Mouse (Mus musculus) stomach, embryonic 16.5 days (tissue): ENCODE data around the gene Arhgap9. TPM values are rescaled to one million over a fixed set of nuclear protein-coding genes. Genes with fewer than 3 reads are reported as not detected.
A peak's percentile ranks its signal among the peaks of the same experiment; 100 is the strongest.

Experiments used
- ATAC-seq: fragments of 200-750 bp; cut with Nextera tagmentation; 2 replicates; pipeline ENCODE4 v1.8.0; 2017; ENCODE audit warnings: moderate number of reproducible peaks, moderate TSS enrichment; ENCODE audit not compliant: insufficient read depth, low FRiP score
- H3K27ac ChIP-seq: fragments of 300-500 bp; sonication (generic); 2 replicates; pipeline ENCODE4 v1.5.1; 2014; ENCODE audit warnings: low read length
- H3K27me3 ChIP-seq: fragments of 300-500 bp; sonication (generic); 2 replicates; pipeline ENCODE4 v1.6.1; 2014; ENCODE audit warnings: low read length, control low read depth, mixed read lengths; ENCODE audit not compliant: control insufficient read depth, insufficient read depth
- H3K36me3 ChIP-seq: fragments of 300-500 bp; sonication (generic); 2 replicates; pipeline ENCODE4 v1.6.1; 2014; ENCODE audit warnings: low read length; ENCODE audit not compliant: control insufficient read depth, insufficient read depth
- H3K4me1 ChIP-seq: fragments of 300-500 bp; sonication (generic); 2 replicates; pipeline ENCODE4 v1.6.1; 2014; ENCODE audit warnings: low read length, control low read depth, mixed read lengths; ENCODE audit not compliant: control insufficient read depth, insufficient read depth
- H3K4me2 ChIP-seq: fragments of 300-500 bp; sonication (generic); 2 replicates; pipeline ENCODE4 v1.6.1; 2014; ENCODE audit warnings: low read depth, low read length, mixed read lengths
- H3K4me3 ChIP-seq: fragments of 300-500 bp; sonication (generic); replicated peaks from 2 replicates; pipeline ENCODE4 v1.5.1; 2014; ENCODE audit warnings: mild to moderate bottlenecking, low read length
- H3K9ac ChIP-seq: fragments of 300-500 bp; sonication (generic); 2 replicates; pipeline ENCODE4 v1.6.1; 2014; ENCODE audit warnings: low read length
- H3K9me3 ChIP-seq: fragments of 300-500 bp; sonication (generic); replicated peaks from 2 replicates; pipeline ENCODE4 v1.6.1; 2016; ENCODE audit warnings: low read length, control low read depth; ENCODE audit not compliant: control insufficient read depth
- WGBS: fragments of 180-500 bp; shearing (Covaris S2); extraction: QIAGEN DNeasy Blood & Tissue Kit; methylation state at CpG from one replicate; pipeline ENCODE4 v1.1.7; 2014; 5-methylcytosine and 5-hydroxymethylcytosine counted together
- polyA plus RNA-seq: library from polyadenylated mRNA; unstranded; fragments of >200 nt; fragmentation: Nextera tagmentation; extraction: Ambion mirVana; gene quantifications from 2 replicates; pipeline ENCODE4 v1.2.1, GENCODE M21; 2015

Gene Arhgap9
- polyA plus RNA-seq, 1 experiment from 2014 or later: 6.6 TPM

DNA sequence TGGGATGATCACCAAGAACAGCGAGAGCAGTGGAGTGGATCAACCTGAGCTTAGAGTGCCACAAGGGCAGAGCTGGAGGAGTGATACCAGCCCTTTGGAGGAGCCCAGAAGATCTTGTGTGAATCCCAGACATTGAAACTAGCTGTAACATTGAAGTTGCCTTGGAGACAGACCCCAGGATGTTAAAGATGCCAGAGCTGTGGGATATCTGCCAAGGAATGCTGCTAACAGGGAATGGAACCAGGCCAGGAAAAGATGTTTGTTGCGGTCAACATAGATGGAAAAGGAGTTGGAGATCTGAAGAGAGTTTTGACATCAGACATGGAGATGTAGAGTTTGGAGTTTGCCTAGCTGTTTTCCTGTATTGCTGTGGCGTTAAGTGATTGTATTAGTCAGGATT is 24.4 kb downstream of the Arhgap9 start:
- Histone ChIP-seq H3K4me3 (no peak overlapping the region), H3K9ac (no peak overlapping the region), H3K9me3 (no peaks in the 10 kb centered on the region), H3K4me2 (no peak overlapping the region), H3K4me1 (peaks cover 5% of the 10 kb centered on the region; the same call in 1 of the 2 replicates), H3K36me3 (no peaks in the 10 kb centered on the region), H3K27ac (no peak overlapping the region), H3K27me3 (no peaks in the 10 kb centered on the region)
- WGBS: 78% methylated on average over 3 of the region's 3 CpGs
- no peak for ATAC-seq

DNA sequence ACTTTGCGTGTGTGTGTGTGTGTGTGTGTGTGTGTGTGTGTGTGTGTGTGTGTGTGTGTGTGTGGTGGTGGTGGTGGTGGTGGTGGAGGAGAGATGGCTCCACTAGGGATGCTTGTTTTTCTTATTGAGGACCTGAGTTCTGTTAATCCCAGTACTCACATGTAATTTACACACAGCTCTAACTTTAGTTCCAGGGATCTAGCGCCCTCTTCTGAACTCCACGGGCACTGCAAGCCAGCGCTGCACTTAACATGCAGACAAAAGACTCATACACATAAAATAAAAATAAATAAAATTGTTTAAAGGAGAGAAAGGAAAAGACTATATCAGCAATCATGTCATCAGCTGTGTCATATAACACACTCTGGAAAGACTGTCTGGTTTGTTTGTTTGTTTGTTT is 27.2 kb downstream of the Arhgap9 start:
- Histone ChIP-seq H3K9me3 (no peaks in the 10 kb centered on the region), H3K4me1 (peaks cover 5% of the 10 kb centered on the region; the same call in 1 of the 2 replicates), H3K36me3 (no peaks in the 10 kb centered on the region), H3K4me3 (no peak overlapping the region), H3K9ac (no peak overlapping the region), H3K4me2 (no peak overlapping the region), H3K27me3 (no peaks in the 10 kb centered on the region), H3K27ac (no peak overlapping the region)
- no peak for ATAC-seq
- WGBS: 69% methylated on average over 4 of the region's 4 CpGs

DNA sequence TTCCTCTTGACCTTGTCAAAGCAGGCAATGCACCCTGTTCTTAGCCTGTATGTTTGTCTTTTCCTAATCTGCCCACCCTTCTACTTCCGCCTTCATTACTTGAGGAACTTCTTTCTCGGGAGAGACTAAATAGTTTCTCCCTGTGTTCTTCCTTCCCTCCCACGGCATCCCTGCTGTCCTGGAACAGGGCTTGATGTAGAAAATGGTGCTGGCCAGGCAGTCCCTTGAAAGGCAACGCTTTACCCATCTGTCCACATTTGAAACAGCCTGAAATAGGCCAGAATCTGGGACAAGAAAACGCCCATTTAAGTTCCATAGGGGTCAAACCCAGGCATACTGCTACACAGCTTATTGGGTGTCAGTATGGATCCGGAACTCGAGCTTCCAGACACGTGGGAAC is 28.0 kb downstream of the Arhgap9 start:
- Histone ChIP-seq H3K27me3 (no peaks in the 10 kb centered on the region), H3K4me1 (peaks cover 5% of the 10 kb centered on the region; the same call in 1 of the 2 replicates), H3K4me3 (no peak overlapping the region), H3K9me3 (no peaks in the 10 kb centered on the region), H3K36me3 (no peaks in the 10 kb centered on the region), H3K9ac (no peak overlapping the region), H3K27ac (no peak overlapping the region), H3K4me2 (no peak overlapping the region)
- ATAC-seq: no peak
- 71% methylated on average over 8 of the region's 8 CpGs for WGBS

DNA sequence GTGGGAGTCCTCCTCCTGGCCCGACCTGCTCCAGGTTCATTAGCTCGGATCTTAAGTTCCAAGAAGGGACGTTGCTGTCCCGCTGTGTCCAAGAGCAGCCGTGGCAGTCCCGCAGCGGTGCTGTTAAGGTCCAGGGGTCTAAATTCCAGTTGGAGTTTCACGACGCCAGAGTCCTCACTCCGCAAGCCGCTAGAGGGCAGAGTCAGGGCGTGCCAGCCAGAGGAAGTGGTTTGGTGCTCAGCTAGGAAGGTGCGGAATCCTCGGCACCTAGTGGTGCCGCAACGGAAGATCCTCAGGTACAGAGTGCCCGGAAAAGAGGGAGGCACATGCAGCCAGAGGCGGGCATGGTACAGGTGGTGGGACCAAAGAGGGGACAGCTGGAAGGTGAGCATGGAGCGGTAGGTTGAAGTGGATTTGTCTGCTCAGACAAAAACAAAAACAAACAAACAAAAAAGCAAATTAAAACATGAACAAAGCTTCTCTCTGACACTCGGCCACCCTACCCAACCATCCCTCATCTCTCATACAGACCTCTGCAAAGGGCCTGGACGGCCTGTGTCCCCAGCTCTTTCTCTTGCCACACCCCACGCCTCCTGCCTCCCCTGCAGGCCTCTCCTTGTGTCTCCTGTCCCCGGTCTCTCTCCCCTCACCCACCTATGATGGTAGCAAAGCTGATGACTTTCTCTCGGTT is 29.0 kb downstream of the Arhgap9 start:
- WGBS: 10% methylated on average over 24 of the region's 24 CpGs
- ATAC-seq: peak; percentile 76; the same call in 1 of the 2 replicates
- H3K27me3 ChIP-seq: no peaks in the 10 kb centered on the region
- H3K9me3 ChIP-seq: no peaks in the 10 kb centered on the region
- H3K4me1 ChIP-seq: peaks cover 5% of the 10 kb centered on the region; the same call in 1 of the 2 replicates
- H3K9ac ChIP-seq: peak overlapping the region; percentile 66
- no peak overlapping the region for H3K27ac ChIP-seq
- no peaks in the 10 kb centered on the region for H3K36me3 ChIP-seq
- H3K4me2 ChIP-seq: peak overlapping the region; percentile 56
- peak overlapping the region; percentile 28 for H3K4me3 ChIP-seq

DNA sequence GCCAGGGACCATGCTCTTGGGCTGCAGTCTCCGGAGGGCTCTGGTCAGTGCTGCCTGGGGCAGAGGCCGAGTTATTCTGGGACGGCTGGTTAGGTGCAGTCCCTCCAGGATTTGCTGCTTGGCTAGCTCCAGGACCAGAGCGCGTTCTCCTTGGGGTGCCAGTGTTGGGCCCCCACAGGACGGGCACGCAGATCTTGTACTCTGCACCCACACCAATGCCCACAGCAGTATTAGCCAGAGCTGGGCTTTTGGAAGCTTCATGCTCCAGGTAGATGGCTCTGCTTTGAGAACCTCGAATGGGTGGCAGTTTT is 29.5 kb downstream of the Arhgap9 start:
- H3K4me3 ChIP-seq: no peak overlapping the region
- H3K27ac ChIP-seq: no peak overlapping the region
- 80% methylated on average over 8 of the region's 8 CpGs for WGBS
- peak overlapping the region; percentile 44; the same call in 1 of the 2 replicates for H3K9ac ChIP-seq
- no peak for ATAC-seq
- H3K27me3 ChIP-seq: no peaks in the 10 kb centered on the region
- H3K36me3 ChIP-seq: no peaks in the 10 kb centered on the region
- H3K4me2 ChIP-seq: no peak overlapping the region
- peaks cover 5% of the 10 kb centered on the region; the same call in 1 of the 2 replicates for H3K4me1 ChIP-seq
- no peaks in the 10 kb centered on the region for H3K9me3 ChIP-seq

DNA sequence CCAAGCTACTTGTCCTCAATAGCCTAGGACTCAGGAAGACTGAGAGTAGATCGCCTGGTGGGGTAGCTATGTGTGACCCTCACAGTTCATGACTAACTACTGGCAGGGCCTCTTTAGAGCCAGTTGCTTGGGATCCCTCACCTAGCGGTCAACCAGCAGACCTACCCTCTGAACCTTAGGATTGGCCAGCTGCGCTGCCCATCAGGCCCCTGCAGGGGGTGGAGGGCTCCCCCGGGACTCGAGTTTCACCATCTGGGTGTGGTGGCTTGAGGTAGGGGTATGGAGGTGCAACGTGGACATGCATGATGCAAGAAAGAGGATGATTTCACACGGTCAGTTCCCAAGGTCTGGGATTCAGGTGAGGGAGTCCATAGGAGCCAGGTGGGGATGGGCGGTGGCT is 30.0 kb downstream of the Arhgap9 start:
- WGBS: 66% methylated on average over 8 of the region's 8 CpGs
- no peak for ATAC-seq
- peaks cover 5% of the 10 kb centered on the region; the same call in 1 of the 2 replicates for H3K4me1 ChIP-seq
- H3K27ac ChIP-seq: no peak overlapping the region
- H3K4me2 ChIP-seq: no peak overlapping the region
- H3K9me3 ChIP-seq: no peaks in the 10 kb centered on the region
- H3K9ac ChIP-seq: no peak overlapping the region
- no peak overlapping the region for H3K4me3 ChIP-seq
- no peaks in the 10 kb centered on the region for H3K36me3 ChIP-seq
- no peaks in the 10 kb centered on the region for H3K27me3 ChIP-seq

DNA sequence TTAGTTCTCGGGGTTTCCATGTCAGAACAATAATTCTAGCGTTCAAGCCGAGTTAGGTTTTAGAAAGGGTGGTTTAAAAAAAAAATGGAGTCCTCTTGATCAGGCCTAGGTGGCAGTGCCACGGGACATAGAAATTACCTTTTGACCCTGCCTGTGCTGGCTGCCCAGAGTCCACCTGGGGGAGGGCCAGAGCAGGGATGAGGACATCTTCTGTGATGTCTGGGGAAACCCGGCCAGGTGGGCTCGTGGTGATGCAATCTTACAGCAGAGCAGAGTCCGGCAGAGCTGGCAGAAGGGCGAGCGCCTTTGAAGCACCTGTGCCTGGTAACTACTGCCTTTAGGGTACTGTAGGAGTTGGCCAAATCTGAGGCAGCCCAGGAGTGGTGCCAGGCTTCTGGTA is 30.4 kb downstream of the Arhgap9 start:
- Histone ChIP-seq H3K27me3 (no peaks in the 10 kb centered on the region), H3K4me3 (no peak overlapping the region), H3K9me3 (no peaks in the 10 kb centered on the region), H3K4me1 (peaks cover 5% of the 10 kb centered on the region; the same call in 1 of the 2 replicates), H3K27ac (no peak overlapping the region), H3K36me3 (no peaks in the 10 kb centered on the region), H3K4me2 (no peak overlapping the region), H3K9ac (no peak overlapping the region)
- WGBS: 80% methylated on average over 9 of the region's 9 CpGs
- ATAC-seq: no peak

DNA sequence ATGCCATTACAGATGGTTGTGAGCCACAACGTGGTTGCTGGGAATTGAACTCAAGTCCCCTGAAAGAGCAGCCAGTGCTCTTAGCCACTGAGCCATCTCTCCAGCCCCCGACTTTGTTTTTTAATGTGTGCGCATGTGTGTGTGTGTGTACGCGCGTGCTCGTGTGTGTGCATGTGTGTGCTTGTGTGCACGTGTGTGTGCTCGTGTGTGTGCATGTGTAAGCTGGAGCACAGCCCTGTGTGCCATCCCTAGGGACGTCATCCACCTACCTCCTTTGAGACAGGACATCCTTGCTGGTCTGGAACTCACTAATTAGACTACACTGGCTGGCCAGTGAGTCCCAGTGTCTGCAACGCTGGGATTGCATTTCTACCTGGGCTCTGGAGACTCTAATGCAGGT is 31.0 kb downstream of the Arhgap9 start:
- Histone ChIP-seq H3K27ac (no peak overlapping the region), H3K9ac (no peak overlapping the region), H3K36me3 (no peaks in the 10 kb centered on the region), H3K4me2 (no peak overlapping the region), H3K9me3 (no peaks in the 10 kb centered on the region), H3K4me1 (peaks cover 5% of the 10 kb centered on the region; the same call in 1 of the 2 replicates), H3K4me3 (no peak overlapping the region), H3K27me3 (no peaks in the 10 kb centered on the region)
- ATAC-seq: no peak
- 85% methylated on average over 11 of the region's 11 CpGs for WGBS

DNA sequence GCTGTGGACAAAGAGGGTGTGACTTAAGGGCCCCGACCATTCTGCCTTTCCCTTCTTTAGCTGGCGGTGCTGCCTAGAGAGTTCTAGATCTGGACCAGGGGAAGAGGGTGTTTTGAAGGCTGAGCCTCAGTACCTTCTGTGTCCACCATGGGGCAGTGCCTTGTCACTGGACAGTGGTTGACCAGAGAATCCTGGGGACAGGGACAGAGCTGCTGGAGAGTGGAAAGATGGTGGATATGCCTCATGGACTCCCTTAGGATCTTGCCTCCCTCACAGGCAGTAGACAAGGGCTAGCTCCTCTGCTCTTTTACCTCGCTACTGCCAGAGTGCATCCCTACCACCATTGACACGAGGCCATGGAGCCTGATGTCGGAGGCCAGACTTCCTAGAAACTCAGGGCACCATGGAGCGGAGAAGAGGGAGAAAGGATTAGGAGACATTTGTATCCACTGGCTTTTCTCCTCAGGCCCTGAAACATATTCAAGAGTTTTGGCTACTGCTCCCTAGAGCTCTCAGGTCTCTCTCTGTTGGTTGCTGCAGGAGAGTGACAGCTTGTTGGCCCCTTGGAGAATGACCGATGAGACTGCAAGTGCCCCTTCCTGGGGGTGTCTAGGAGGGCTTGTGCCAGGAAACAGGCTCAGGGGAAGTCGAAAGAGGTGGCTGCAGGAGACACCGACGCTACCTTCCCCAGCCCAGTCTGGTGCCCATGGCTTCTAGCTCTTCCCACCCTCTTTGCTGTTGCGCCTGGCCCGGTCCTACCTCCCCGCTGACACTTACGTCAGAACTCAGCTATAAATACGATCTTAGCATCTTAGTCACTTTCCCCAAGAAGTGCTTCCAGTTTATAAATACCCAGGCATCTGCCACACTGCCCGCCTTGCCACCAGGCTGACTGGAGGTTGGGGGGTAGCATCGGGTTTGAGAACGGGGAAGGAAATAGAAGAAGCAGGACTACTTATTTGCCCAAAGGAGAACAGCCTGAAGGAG is 32.4 kb downstream of the Arhgap9 start, which contains the start of gene Inhbe:
Gene Inhbe (minus strand): TSS at position 503 of the 987 bp plus-strand sequence.
- Histone ChIP-seq H3K27me3 (no peaks in the 10 kb centered on the region), H3K4me3 (no peak within 1 kb of the TSS), H3K36me3 (no peaks in the 10 kb centered on the region), H3K9me3 (no peaks in the 10 kb centered on the region), H3K27ac (no peak within 1 kb of the TSS), H3K9ac (no peak within 1 kb of the TSS), H3K4me2 (no peak within 1 kb of the TSS), H3K4me1 (peaks cover 5% of the 10 kb centered on the region; the same call in 1 of the 2 replicates)
- no peak for ATAC-seq
- 80% methylated on average over 18 of the region's 18 CpGs for WGBS
